Mouse (Mus musculus) heart, postnatal 0 days (tissue): Measurements from ENCODE around the gene Egr2. TPM values are rescaled to one million over a fixed set of nuclear protein-coding genes. Genes with fewer than 3 reads are reported as not detected.
A peak's percentile ranks its signal among the peaks of the same experiment; 100 is the strongest.

Experiments
- ATAC-seq: fragments of 200-750 bp; cut with Nextera tagmentation; 2 replicates; pipeline ENCODE4 v1.8.0; 2017; ENCODE audit warnings: low read depth, moderate number of reproducible peaks, moderate library complexity; ENCODE audit not compliant: insufficient read depth
- DNase-seq: peaks from one replicate; pipeline ENCODE4 v3.0.0-alpha.2; 2016; ENCODE audit warnings: low spot score
- H3K27ac ChIP-seq: fragments of 300-500 bp; sonication (generic); 2 replicates; pipeline ENCODE4 v1.5.1; 2014; ENCODE audit warnings: low read depth, mild to moderate bottlenecking
- H3K27me3 ChIP-seq: fragments of 300-500 bp; sonication (generic); 2 replicates; pipeline ENCODE4 v1.6.1; 2014; ENCODE audit warnings: low read length, mixed read lengths; ENCODE audit not compliant: control insufficient read depth, insufficient read depth
- H3K36me3 ChIP-seq: fragments of 300-500 bp; sonication (generic); replicated peaks from 2 replicates; pipeline ENCODE4 v1.6.1; 2014; ENCODE audit warnings: low read length, mixed read lengths; ENCODE audit not compliant: control insufficient read depth, insufficient read depth
- H3K4me1 ChIP-seq: fragments of 300-500 bp; sonication (generic); 2 replicates; pipeline ENCODE4 v1.6.1; 2014; ENCODE audit warnings: antibody characterized with exemption; ENCODE audit not compliant: control insufficient read depth, insufficient read depth
- H3K4me2 ChIP-seq: fragments of 300-500 bp; sonication (generic); 2 replicates; pipeline ENCODE4 v1.6.1; 2014; ENCODE audit warnings: low read depth, mild to moderate bottlenecking, low read length, moderate library complexity
- H3K4me3 ChIP-seq: fragments of 300-500 bp; sonication (generic); 2 replicates; pipeline ENCODE4 v1.5.1; 2014; ENCODE audit warnings: low read depth, low read length
- H3K9ac ChIP-seq: fragments of 300-500 bp; sonication (generic); replicated peaks from 2 replicates; pipeline ENCODE4 v1.6.1; 2014; ENCODE audit warnings: low read depth, low read length, mixed read lengths
- H3K9me3 ChIP-seq: fragments of 300-500 bp; sonication (generic); replicated peaks from 2 replicates; pipeline ENCODE4 v1.6.1; 2016; ENCODE audit warnings: low read length; ENCODE audit not compliant: control insufficient read depth
- CTCF ChIP-seq: IDR thresholded peaks from 2 replicates; pipeline ENCODE4 v1.5.1; 2016; ENCODE audit warnings: antibody characterized with exemption, control low read depth, low read depth
- EP300 ChIP-seq: IDR thresholded peaks from 2 replicates; pipeline ENCODE4 v1.6.1; 2016; ENCODE audit warnings: antibody characterized with exemption, low read depth
- WGBS: fragments of 180-500 bp; shearing (Covaris S2); extraction: QIAGEN DNeasy Blood & Tissue Kit; methylation state at CpG from one replicate; pipeline ENCODE4 v1.1.7; 2014; 5-methylcytosine and 5-hydroxymethylcytosine counted together
- polyA plus RNA-seq: library from polyadenylated mRNA; unstranded; fragments of >200 nt; fragmentation: Nextera tagmentation; extraction: Ambion mirVana; gene quantifications from 2 replicates; pipeline ENCODE4 v1.2.1, GENCODE M21; 2015
- total RNA-seq: library from RNA; depleted of rRNA; stranded (reverse); fragments of >200 nt; gene quantifications from 2 replicates; pipeline ENCODE4 v1.2.3, GENCODE M21; 2014; ENCODE audit warnings: low replicate concordance

Egr2 gene
- total and polyA plus RNA-seq, 2 experiments from 2014 or later = 0.60 to 4.1 TPM

DNA sequence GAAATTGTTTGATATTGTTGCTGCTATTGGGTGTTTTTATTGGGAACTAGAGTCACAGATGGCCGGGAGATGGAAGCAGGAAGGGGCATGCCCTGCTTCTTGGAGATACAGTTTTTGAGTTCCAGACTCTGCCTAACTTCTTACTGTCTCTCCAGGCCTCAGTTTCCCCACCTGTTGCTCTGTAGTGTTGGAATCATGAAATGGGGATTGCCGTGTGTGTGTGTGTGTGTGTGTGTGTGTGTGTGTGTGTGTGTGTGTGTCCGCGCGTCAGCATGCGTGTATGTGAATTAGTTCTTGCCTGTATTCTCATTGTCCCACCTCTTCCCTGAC is 4.1 kb downstream of the Egr2 start:
- Histone ChIP-seq H3K9ac (no peak overlapping the region), H3K27me3 (peaks cover 53% of the 10 kb centered on the region), H3K9me3 (no peaks in the 10 kb centered on the region), H3K4me1 (peaks cover 31% of the 10 kb centered on the region), H3K4me2 (peak overlapping the region; percentile 92), H3K36me3 (peaks cover under 1% of the 10 kb centered on the region; the same call in 1 of the 2 replicates), H3K27ac (no peak overlapping the region), H3K4me3 (peak overlapping the region; percentile 64)
- 46% methylated on average over 6 of the region's 6 CpGs for WGBS
- TF ChIP-seq EP300 = no peak
- no peak for TF ChIP-seq CTCF
- ATAC-seq (no peak), DNase-seq (no peak)

DNA sequence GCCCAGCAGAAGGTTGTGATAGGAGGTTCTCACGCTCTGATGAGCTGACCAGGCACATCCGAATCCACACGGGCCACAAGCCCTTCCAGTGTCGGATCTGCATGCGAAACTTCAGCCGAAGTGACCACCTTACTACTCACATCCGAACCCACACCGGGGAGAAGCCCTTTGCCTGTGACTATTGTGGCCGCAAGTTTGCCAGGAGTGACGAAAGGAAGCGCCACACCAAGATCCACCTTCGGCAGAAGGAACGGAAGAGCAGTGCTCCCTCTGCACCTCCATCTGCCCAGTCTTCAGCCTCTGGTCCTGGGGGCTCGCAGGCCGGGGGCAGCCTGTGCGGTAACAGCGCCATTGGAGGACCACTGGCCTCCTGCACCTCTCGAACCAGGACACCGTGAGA is 5.3 kb downstream of the Egr2 start:
- Histone ChIP-seq H3K27me3 (peaks cover 41% of the 10 kb centered on the region), H3K4me2 (no peak overlapping the region), H3K4me3 (peak overlapping the region; percentile 7; the same call in 1 of the 2 replicates), H3K36me3 (peaks cover 9% of the 10 kb centered on the region), H3K4me1 (peaks cover 26% of the 10 kb centered on the region), H3K9me3 (no peaks in the 10 kb centered on the region), H3K27ac (no peak overlapping the region), H3K9ac (no peak overlapping the region)
- no peak for TF ChIP-seq EP300
- no peak for TF ChIP-seq CTCF
- WGBS = 31% methylated on average over 19 of the region's 19 CpGs
- DNase-seq (no peak), ATAC-seq (no peak)

DNA sequence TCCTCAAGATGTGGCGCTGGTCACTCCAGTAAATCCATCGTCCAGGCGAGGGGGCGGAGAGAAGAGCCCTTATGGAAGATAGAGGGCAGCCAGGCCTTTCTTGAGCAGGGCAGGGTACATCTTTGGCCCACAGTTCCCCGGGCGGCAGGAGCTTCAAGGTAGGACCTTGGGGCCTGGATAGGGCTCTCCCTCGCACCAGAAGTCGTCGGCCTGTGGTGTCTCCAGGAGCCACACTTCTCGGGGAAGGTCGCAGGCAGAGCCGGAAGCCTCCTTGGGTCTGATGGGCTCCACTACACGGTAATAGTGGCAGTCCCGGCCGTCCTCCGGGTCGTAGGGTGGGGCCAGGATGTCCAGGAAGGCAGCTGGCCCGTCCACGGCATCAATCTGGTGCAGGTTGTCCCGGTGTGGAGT is 12.6 kb downstream of the Egr2 start:
- H3K9ac ChIP-seq = peak overlapping the region; percentile 93
- peak overlapping the region; percentile 93 for H3K4me3 ChIP-seq
- no peak for TF ChIP-seq EP300
- no peak for TF ChIP-seq CTCF
- peaks cover 16% of the 10 kb centered on the region for H3K36me3 ChIP-seq
- H3K9me3 ChIP-seq = no peaks in the 10 kb centered on the region
- ATAC-seq (no peak), DNase-seq (no peak)
- peak overlapping the region; percentile 93; the same call in 1 of the 2 replicates for H3K27ac ChIP-seq
- WGBS = 1% methylated on average over 20 of the region's 20 CpGs
- peaks cover 11% of the 10 kb centered on the region; the same call in 1 of the 2 replicates for H3K4me1 ChIP-seq
- no peaks in the 10 kb centered on the region for H3K27me3 ChIP-seq
- peak overlapping the region; percentile 97 for H3K4me2 ChIP-seq

DNA sequence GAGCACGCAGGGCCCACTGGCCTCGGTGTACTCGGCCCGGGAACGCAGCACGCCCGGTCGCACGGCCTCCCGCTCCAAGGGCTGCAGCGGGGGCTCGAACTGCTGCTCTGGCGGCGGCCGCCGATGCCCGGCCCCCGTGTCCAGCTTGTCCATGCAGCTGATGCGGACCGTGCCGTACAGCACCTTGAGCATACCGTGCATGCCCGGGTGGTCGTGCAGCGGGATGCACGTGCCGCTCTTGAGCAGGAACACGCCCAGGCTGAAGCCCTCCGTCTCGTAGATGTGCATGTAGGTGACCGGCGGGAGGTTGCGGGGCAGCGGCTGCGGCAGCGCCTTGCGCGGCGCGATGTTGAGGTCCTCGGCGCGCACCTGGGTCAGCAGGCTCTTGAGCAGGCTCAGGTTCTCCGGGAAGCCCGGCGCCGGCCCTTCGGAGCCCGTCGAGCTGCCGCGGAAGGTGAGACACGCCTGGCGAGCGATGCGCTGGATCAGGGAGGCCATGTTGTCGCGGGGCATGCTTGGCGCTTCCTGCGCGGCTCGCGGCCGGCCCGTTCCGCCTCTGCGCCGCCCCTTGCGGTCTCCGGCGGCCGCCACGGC is 13.1 kb downstream of the Egr2 start:
- under 1% methylated on average over 70 of the region's 73 CpGs for WGBS
- Histone ChIP-seq H3K9me3 (no peaks in the 10 kb centered on the region), H3K4me1 (peaks cover 11% of the 10 kb centered on the region; the same call in 1 of the 2 replicates), H3K27me3 (no peaks in the 10 kb centered on the region), H3K9ac (peak overlapping the region; percentile 93), H3K27ac (peak overlapping the region; percentile 93), H3K4me3 (peak overlapping the region; percentile 93), H3K36me3 (peaks cover 16% of the 10 kb centered on the region), H3K4me2 (peak overlapping the region; percentile 97)
- DNase-seq (no peak), ATAC-seq (peak; percentile 64)
- TF ChIP-seq CTCF (no peak), EP300 (no peak)

DNA sequence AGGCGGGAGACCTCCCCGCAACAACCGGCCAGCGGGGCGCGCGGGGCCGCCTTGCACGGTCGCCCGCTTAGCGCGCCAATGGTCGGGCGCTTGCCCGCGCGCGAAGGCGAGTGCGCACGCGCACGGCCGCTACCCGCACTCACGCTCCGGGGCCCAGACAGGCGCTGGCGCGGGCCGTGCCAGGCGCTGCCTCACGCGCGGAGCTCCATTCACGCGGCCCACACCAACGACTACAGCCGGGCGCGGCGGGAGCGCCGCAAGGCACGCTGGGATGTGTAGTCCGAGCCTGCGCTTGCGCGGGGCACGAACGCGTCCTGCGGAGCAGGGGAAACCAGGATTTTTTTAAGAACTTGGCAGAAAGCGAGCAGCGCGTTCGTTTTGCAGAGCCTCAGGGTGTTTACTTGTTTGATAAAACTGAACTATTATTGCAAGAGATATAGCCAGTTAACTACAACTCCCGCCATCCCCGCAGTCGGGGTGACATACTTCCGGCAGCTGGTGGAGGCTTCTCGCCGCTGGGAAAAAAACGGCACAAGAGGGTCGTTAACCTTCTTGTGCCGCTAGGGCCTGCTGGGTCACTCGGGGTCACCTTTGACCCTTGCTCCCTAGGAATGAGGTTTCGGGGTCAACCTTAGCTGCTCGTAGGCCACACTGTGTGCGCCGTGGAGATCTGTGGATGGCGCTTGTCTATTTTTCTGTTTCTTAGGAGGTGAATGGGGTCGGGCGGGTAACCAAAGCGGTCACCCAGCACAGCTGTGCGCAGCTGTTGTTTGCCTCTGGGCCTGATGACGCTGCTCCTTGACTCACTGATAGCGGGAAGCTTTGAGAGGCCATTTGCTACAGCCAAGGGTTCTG is 13.8 kb downstream of the Egr2 start, which contains the start of gene Ado:
Gene Ado (minus strand): TSS at position 79 of the 855 bp plus-strand sequence.
- TF ChIP-seq CTCF (no peak; the same call in 1 of the 2 replicates), EP300 (peak; percentile 71; the same call in 1 of the 2 replicates)
- H3K9ac ChIP-seq = peak within 1 kb of the TSS; percentile 93
- H3K9me3 ChIP-seq = no peaks in the 10 kb centered on the region
- H3K4me1 ChIP-seq = peaks cover 11% of the 10 kb centered on the region; the same call in 1 of the 2 replicates
- H3K27me3 ChIP-seq = no peaks in the 10 kb centered on the region
- DNase-seq (peak; percentile 87), ATAC-seq (peak; percentile 92)
- H3K4me3 ChIP-seq = peak within 1 kb of the TSS; percentile 93
- H3K36me3 ChIP-seq = peaks cover 16% of the 10 kb centered on the region
- WGBS = under 1% methylated on average over 66 of the region's 79 CpGs
- H3K4me2 ChIP-seq = peak within 1 kb of the TSS; percentile 97
- peak within 1 kb of the TSS; percentile 93 for H3K27ac ChIP-seq
